Mouse (Mus musculus): ENCODE data around the gene Hrh2. TPM values are rescaled to one million over a fixed set of nuclear protein-coding genes. Genes with fewer than 3 reads are reported as not detected.

Gene Hrh2
- polyA plus RNA-seq, 1 experiment from 2014 or later: not detected

- no peaks in the 10 kb centered on the region for H3K4me1 ChIP-seq
- H3K27ac ChIP-seq: no peak overlapping the region
- no peak overlapping the region for H3K9ac ChIP-seq
- WGBS: 83% methylated on average over 4 of the region's 4 CpGs
- no peaks in the 10 kb centered on the region for H3K36me3 ChIP-seq
- no peak overlapping the region for H3K4me2 ChIP-seq
- H3K4me3 ChIP-seq: no peak overlapping the region
- peaks cover 6% of the 10 kb centered on the region; the same call in 1 of the 2 replicates for H3K9me3 ChIP-seq
- no peak for ATAC-seq (ENCODE audit: insufficient number of reproducible peaks, insufficient read depth, low FRiP score, low TSS enrichment, low read depth)
- H3K27me3 ChIP-seq: no peaks in the 10 kb centered on the region
These were observed 15.4 kb upstream of the Hrh2 start for GRCm38 (mm10) chr13:54176406-54177020.

GRCm38 (mm10) chr13:54177346-54177745 is 14.6 kb upstream of the Hrh2 start:
- WGBS: 88% methylated on average over 2 of the region's 2 CpGs
- ATAC-seq (ENCODE audit: insufficient number of reproducible peaks, insufficient read depth, low FRiP score, low TSS enrichment, low read depth): no peak
- Histone ChIP-seq H3K27me3 (no peaks in the 10 kb centered on the region), H3K9me3 (peaks cover 6% of the 10 kb centered on the region; the same call in 1 of the 2 replicates), H3K9ac (no peak overlapping the region), H3K4me1 (no peaks in the 10 kb centered on the region), H3K27ac (no peak overlapping the region), H3K36me3 (no peaks in the 10 kb centered on the region), H3K4me2 (no peak overlapping the region), H3K4me3 (no peak overlapping the region)

- no peak overlapping the region for H3K27ac ChIP-seq
- no peaks in the 10 kb centered on the region for H3K4me1 ChIP-seq
- no peaks in the 10 kb centered on the region for H3K36me3 ChIP-seq
- no peaks in the 10 kb centered on the region for H3K27me3 ChIP-seq
- no peak for ATAC-seq (ENCODE audit: insufficient number of reproducible peaks, insufficient read depth, low FRiP score, low TSS enrichment, low read depth)
- H3K4me3 ChIP-seq: no peak overlapping the region
- H3K4me2 ChIP-seq: no peak overlapping the region
- 81% methylated on average over 5 of the region's 5 CpGs for WGBS
- peaks cover 6% of the 10 kb centered on the region; the same call in 1 of the 2 replicates for H3K9me3 ChIP-seq
- no peak overlapping the region for H3K9ac ChIP-seq
These were observed 13.3 kb upstream of the Hrh2 start for GRCm38 (mm10) chr13:54178647-54179046.

- WGBS: 85% methylated on average over 3 of the region's 3 CpGs
- Histone ChIP-seq H3K27ac (no peak overlapping the region), H3K4me2 (no peak overlapping the region), H3K36me3 (no peaks in the 10 kb centered on the region), H3K27me3 (no peaks in the 10 kb centered on the region), H3K4me1 (no peaks in the 10 kb centered on the region), H3K9me3 (peaks cover under 1% of the 10 kb centered on the region; the same call in 1 of the 2 replicates), H3K9ac (no peak overlapping the region), H3K4me3 (no peak overlapping the region)
- ATAC-seq (ENCODE audit: insufficient number of reproducible peaks, insufficient read depth, low FRiP score, low TSS enrichment, low read depth): no peak
These were observed 12.0 kb upstream of the Hrh2 start for GRCm38 (mm10) chr13:54179971-54180370.

- Histone ChIP-seq H3K4me2 (no peak overlapping the region), H3K9ac (no peak overlapping the region), H3K4me1 (no peaks in the 10 kb centered on the region), H3K27ac (no peak overlapping the region), H3K9me3 (no peaks in the 10 kb centered on the region), H3K4me3 (no peak overlapping the region), H3K36me3 (no peaks in the 10 kb centered on the region), H3K27me3 (no peaks in the 10 kb centered on the region)
- no peak for ATAC-seq (ENCODE audit: insufficient number of reproducible peaks, insufficient read depth, low FRiP score, low TSS enrichment, low read depth)
- 53% methylated on average over 3 of the region's 3 CpGs for WGBS
These were observed 11.5 kb upstream of the Hrh2 start for GRCm38 (mm10) chr13:54180461-54180860.

GRCm38 (mm10) chr13:54181318-54181717 is 10.6 kb upstream of the Hrh2 start:
- no peak for ATAC-seq (ENCODE audit: insufficient number of reproducible peaks, insufficient read depth, low FRiP score, low TSS enrichment, low read depth)
- no peak overlapping the region for H3K4me3 ChIP-seq
- no peak overlapping the region for H3K4me2 ChIP-seq
- H3K27me3 ChIP-seq: no peaks in the 10 kb centered on the region
- no peak overlapping the region for H3K9ac ChIP-seq
- no peaks in the 10 kb centered on the region for H3K4me1 ChIP-seq
- WGBS: 87% methylated on average over 6 of the region's 6 CpGs
- no peaks in the 10 kb centered on the region for H3K9me3 ChIP-seq
- H3K27ac ChIP-seq: no peak overlapping the region
- no peaks in the 10 kb centered on the region for H3K36me3 ChIP-seq

- Histone ChIP-seq H3K4me3 (no peak overlapping the region), H3K4me2 (no peak overlapping the region), H3K27me3 (no peaks in the 10 kb centered on the region), H3K36me3 (no peaks in the 10 kb centered on the region), H3K4me1 (no peaks in the 10 kb centered on the region), H3K9ac (no peak overlapping the region), H3K27ac (no peak overlapping the region), H3K9me3 (no peaks in the 10 kb centered on the region)
- 89% methylated on average over 4 of the region's 4 CpGs for WGBS
- ATAC-seq (ENCODE audit: insufficient number of reproducible peaks, insufficient read depth, low FRiP score, low TSS enrichment, low read depth): no peak
These were observed 10.0 kb upstream of the Hrh2 start for GRCm38 (mm10) chr13:54181947-54182346.

- Histone ChIP-seq H3K27ac (no peak overlapping the region), H3K4me2 (no peak overlapping the region), H3K4me1 (peaks cover 4% of the 10 kb centered on the region; the same call in 1 of the 2 replicates), H3K9me3 (no peaks in the 10 kb centered on the region), H3K36me3 (no peaks in the 10 kb centered on the region), H3K27me3 (peaks cover 10% of the 10 kb centered on the region), H3K4me3 (no peak overlapping the region), H3K9ac (no peak overlapping the region)
- 72% methylated on average over 5 of the region's 5 CpGs for WGBS
- ATAC-seq (ENCODE audit: insufficient number of reproducible peaks, insufficient read depth, low FRiP score, low TSS enrichment, low read depth): no peak
These were observed 5.5 kb upstream of the Hrh2 start for GRCm38 (mm10) chr13:54186394-54186793.

- WGBS: 45% methylated on average over 7 of the region's 7 CpGs
These were observed 3.7 kb upstream of the Hrh2 start for GRCm38 (mm10) chr13:54188190-54188706.

GRCm38 (mm10) chr13:54189896-54190295 is 2.0 kb upstream of the Hrh2 start:
- H3K36me3 ChIP-seq: no peaks in the 10 kb centered on the region
- peaks cover 43% of the 10 kb centered on the region for H3K27me3 ChIP-seq
- no peak overlapping the region for H3K9ac ChIP-seq
- no peak overlapping the region for H3K27ac ChIP-seq
- H3K4me1 ChIP-seq: peaks cover 9% of the 10 kb centered on the region
- ATAC-seq (ENCODE audit: insufficient number of reproducible peaks, insufficient read depth, low FRiP score, low TSS enrichment, low read depth): no peak
- WGBS: 80% methylated on average over 14 of the region's 14 CpGs
- no peak overlapping the region for H3K4me3 ChIP-seq
- no peaks in the 10 kb centered on the region for H3K9me3 ChIP-seq
- H3K4me2 ChIP-seq: no peak overlapping the region

More at GRCm38 (mm10) chr13:54188190-54188706, 3.7 kb upstream of the Hrh2 start:
- Histone ChIP-seq H3K36me3 (no peaks in the 10 kb centered on the region), H3K4me1 (peaks cover 9% of the 10 kb centered on the region), H3K27me3 (peaks cover 27% of the 10 kb centered on the region), H3K9me3 (no peaks in the 10 kb centered on the region), H3K4me2 (no peak overlapping the region), H3K27ac (no peak overlapping the region), H3K9ac (no peak overlapping the region), H3K4me3 (no peak overlapping the region)
- ATAC-seq (ENCODE audit: insufficient number of reproducible peaks, insufficient read depth, low FRiP score, low TSS enrichment, low read depth): no peak

GRCm38 (mm10) chr13:54191181-54191580 is 748 bp upstream of the Hrh2 start:
- Histone ChIP-seq H3K4me3 (no peak overlapping the region), H3K9me3 (no peaks in the 10 kb centered on the region), H3K27ac (no peak overlapping the region), H3K4me1 (peaks cover 9% of the 10 kb centered on the region), H3K36me3 (no peaks in the 10 kb centered on the region), H3K27me3 (peaks cover 45% of the 10 kb centered on the region), H3K9ac (no peak overlapping the region), H3K4me2 (no peak overlapping the region)
- 73% methylated on average over 3 of the region's 3 CpGs for WGBS
- ATAC-seq (ENCODE audit: insufficient number of reproducible peaks, insufficient read depth, low FRiP score, low TSS enrichment, low read depth): no peak

GRCm38 (mm10) chr13:54193580-54193979 is 1.7 kb downstream of the Hrh2 start:
- H3K27me3 ChIP-seq: peaks cover 45% of the 10 kb centered on the region
- no peak overlapping the region for H3K27ac ChIP-seq
- peaks cover 5% of the 10 kb centered on the region; the same call in 1 of the 2 replicates for H3K4me1 ChIP-seq
- H3K4me3 ChIP-seq: no peak overlapping the region
- H3K9ac ChIP-seq: no peak overlapping the region
- no peak overlapping the region for H3K4me2 ChIP-seq
- 52% methylated on average over 5 of the region's 5 CpGs for whole genome bisulfite sequencing
- no peak; the same call in 1 of the 2 replicates for ATAC-seq (ENCODE audit: insufficient number of reproducible peaks, insufficient read depth, low FRiP score, low TSS enrichment, low read depth)
- H3K36me3 ChIP-seq: no peaks in the 10 kb centered on the region
- no peaks in the 10 kb centered on the region for H3K9me3 ChIP-seq

Measured in embryonic facial prominence, embryonic 13.5 days (tissue).